Mouse (Mus musculus) kidney, postnatal 14 days (tissue): ENCODE measurements at regions not wholly inside any gene's neighbourhood (a gene's known extent, or its start where the extent isn't known, plus 50 kb on each side); places are given as distances from the start of the nearest gene placed in this dataset.
"Not testable (repeated sequence)": the region's sequence is repeated elsewhere in the genome, so short reads cannot be mapped to it uniquely, and the experiment has no call there.

ENCODE experiments used
- DNase-seq: peaks from one replicate; pipeline ENCODE4 v3.0.0; 2022; ENCODE audit warnings: mixed read lengths

- no peak for DNase-seq
Observed at GRCm38 (mm10) chr3:79002173-79002848, 284.0 kb downstream of the Rapgef2 start.

- no peak for DNase-seq
Observed at GRCm38 (mm10) chr3:79001754-79002153, 284.6 kb downstream of the Rapgef2 start.

- DNase-seq, result peak; percentile 4
Observed at GRCm38 (mm10) chr3:79000293-79000692, 286.0 kb downstream of the Rapgef2 start.

- DNase-seq, result no peak
Observed at GRCm38 (mm10) chr3:78999803-79000202, 286.5 kb downstream of the Rapgef2 start.

GRCm38 (mm10) chr3:78988120-78988519 lies 298.2 kb downstream of the Rapgef2 start:
- DNase-seq, result peak; percentile 48

- no peak for DNase-seq
Observed at GRCm38 (mm10) chr3:78986726-78987125, 299.6 kb downstream of the Rapgef2 start.

GRCm38 (mm10) chr3:78981057-78981456 lies 305.3 kb downstream of the Rapgef2 start:
- no peak for DNase-seq

- DNase-seq, result no peak
Observed at GRCm38 (mm10) chr3:78978781-78979180, 307.5 kb downstream of the Rapgef2 start.

GRCm38 (mm10) chr3:78966683-78967549 lies 319.4 kb downstream of the Rapgef2 start:
- DNase-seq, result peak; percentile 13

- no peak for DNase-seq
Observed at GRCm38 (mm10) chr3:78964231-78964858, 322.0 kb downstream of the Rapgef2 start.

GRCm38 (mm10) chr3:78958781-78959180 lies 327.5 kb downstream of the Rapgef2 start:
- DNase-seq, result peak; percentile 46

- no peak for DNase-seq
Observed at GRCm38 (mm10) chr3:78955364-78955763, 331.0 kb downstream of the Rapgef2 start.

- DNase-seq, result not testable (repeated sequence)
Observed at GRCm38 (mm10) chr3:78949385-78949784, 336.9 kb downstream of the Rapgef2 start.

- no peak for DNase-seq
Observed at GRCm38 (mm10) chr3:78948700-78949099, 337.6 kb downstream of the Rapgef2 start.

GRCm38 (mm10) chr3:78948171-78948570 lies 338.1 kb downstream of the Rapgef2 start:
- peak; percentile 64 for DNase-seq

GRCm38 (mm10) chr3:78947183-78947582 lies 339.1 kb downstream of the Rapgef2 start:
- DNase-seq, result no peak

GRCm38 (mm10) chr3:78944185-78944584 lies 342.1 kb downstream of the Rapgef2 start:
- DNase-seq, result no peak

GRCm38 (mm10) chr3:78932975-78933374 lies 353.3 kb downstream of the Rapgef2 start:
- no peak for DNase-seq

- DNase-seq, result no peak
Observed at GRCm38 (mm10) chr3:78919850-78920249, 366.5 kb downstream of the Rapgef2 start.

GRCm38 (mm10) chr3:78919407-78919806 lies 366.9 kb downstream of the Rapgef2 start:
- DNase-seq, result peak; percentile 73

- no peak for DNase-seq
Observed at GRCm38 (mm10) chr3:78908196-78908844, 378.0 kb downstream of the Rapgef2 start.

GRCm38 (mm10) chr3:78907778-78908177 lies 378.5 kb downstream of the Rapgef2 start:
- no peak for DNase-seq
